Mouse (Mus musculus) kidney, postnatal 10 days (tissue): ENCODE results near the gene Scgb1b12.
"Not testable (repeated sequence)": the region's sequence is repeated elsewhere in the genome, so short reads cannot be mapped to it uniquely, and the experiment has no call there.

Source experiments
- DNase-seq: peaks from one replicate; pipeline ENCODE4 v3.0.0; 2021; ENCODE audit warnings: mixed read lengths

Gene Scgb1b12

DNA sequence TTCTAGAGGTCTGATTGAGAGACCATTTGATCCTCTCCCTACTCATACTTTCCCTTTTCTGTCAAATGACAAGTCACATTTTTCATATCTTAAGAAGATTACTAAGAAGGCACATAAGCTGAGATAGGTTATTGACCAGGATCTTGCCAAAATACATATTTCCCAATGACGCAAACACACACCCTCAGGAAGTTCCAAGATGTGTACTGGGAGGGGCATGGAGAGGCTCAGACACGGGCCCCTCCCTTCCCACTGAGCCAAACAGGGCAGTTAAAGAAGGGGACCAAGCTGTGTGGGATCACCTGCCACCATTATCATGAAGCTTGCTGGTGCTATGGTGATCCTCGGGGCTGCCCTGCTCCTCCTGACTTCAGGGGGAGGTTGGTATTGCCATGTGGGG lies at the start of gene Scgb1b12:
Scgb1b12 (plus strand) TSS at position 301 of the 400 bp plus-strand sequence.
- not testable (repeated sequence) for DNase-seq

GRCm38 (mm10) chr7:32327145-32327544 lies 6.8 kb upstream of the Scgb1b12 start, which contains the start of gene Scgb2b12:
Gene Scgb2b12, minus strand, starts transcription at chr7:32327245.
- DNase-seq, result not testable (repeated sequence)
